Mouse (Mus musculus) ES-Bruce4 (cell line): ENCODE results near the gene Hoxc12. TPM values are rescaled to one million over a fixed set of nuclear protein-coding genes. Genes with fewer than 3 reads are reported as not detected.
A peak's percentile ranks its signal among the peaks of the same experiment; 100 is the strongest.

Experiments
- H3K27ac ChIP-seq: 2 replicates; pipeline ENCODE4 v1.5.1; 2012; ENCODE audit warnings: low read length, inconsistent platforms; ENCODE audit not compliant: insufficient read depth
- H3K27me3 ChIP-seq: 2 replicates; pipeline ENCODE4 v1.6.1; 2012; ENCODE audit warnings: mild to moderate bottlenecking, low read length, inconsistent platforms; ENCODE audit not compliant: control insufficient read depth, poor library complexity, insufficient read depth, severe bottlenecking
- H3K36me3 ChIP-seq: 2 replicates; pipeline ENCODE4 v1.6.1; 2012; ENCODE audit warnings: inconsistent platforms, mild to moderate bottlenecking, low read length, moderate library complexity; ENCODE audit not compliant: control insufficient read depth, poor library complexity, insufficient read depth, severe bottlenecking
- H3K4me1 ChIP-seq: one replicate; pipeline ENCODE4 v1.8.1; 2011; ENCODE audit warnings: low read length; ENCODE audit not compliant: control insufficient read depth, insufficient read depth
- H3K4me3 ChIP-seq: 2 replicates; pipeline ENCODE4 v1.5.1; 2011; ENCODE audit warnings: low read depth, mild to moderate bottlenecking, low read length
- H3K9ac ChIP-seq: 2 replicates; pipeline ENCODE4 v1.6.1; 2012; ENCODE audit warnings: low read depth, mild to moderate bottlenecking, inconsistent platforms; ENCODE audit not compliant: poor library complexity, severe bottlenecking
- H3K9me3 ChIP-seq: replicated peaks from 2 replicates; pipeline ENCODE4 v1.6.1; 2012; ENCODE audit warnings: mild to moderate bottlenecking, low read length, inconsistent platforms; ENCODE audit not compliant: control insufficient read depth, poor library complexity, insufficient read depth, severe bottlenecking
- CTCF ChIP-seq: IDR thresholded peaks from one replicate; pipeline ENCODE4 v1.8.1; 2011; ENCODE audit warnings: low read depth, low read length
- EP300 ChIP-seq: IDR thresholded peaks from 2 replicates; pipeline ENCODE4 v1.6.1; 2011; ENCODE audit warnings: low read depth, low read length; ENCODE audit not compliant: insufficient read depth
- POLR2A ChIP-seq: IDR thresholded peaks from one replicate; pipeline ENCODE4 v1.8.1; 2011; ENCODE audit warnings: low read length; ENCODE audit not compliant: insufficient read depth
- polyA plus RNA-seq: library from polyadenylated mRNA; stranded (reverse); fragments of >200 nt; gene quantifications from 2 replicates; pipeline ENCODE4 v1.2.4, GENCODE M21; 2011; ENCODE audit warnings: low read depth; ENCODE audit not compliant: missing spikeins, insufficient read depth, insufficient read length

Gene Hoxc12
- polyA plus RNA-seq, 1 experiment = not detected

GRCm38 (mm10) chr15:102972753-102973152 lies 36.2 kb downstream of the Hoxc12 start:
- H3K27ac ChIP-seq = no peak overlapping the region
- H3K27me3 ChIP-seq = peaks cover 48% of the 10 kb centered on the region
- H3K4me1 ChIP-seq = no peaks in the 10 kb centered on the region
- H3K36me3 ChIP-seq = no peaks in the 10 kb centered on the region
- no peak overlapping the region for H3K9ac ChIP-seq
- no peaks in the 10 kb centered on the region for H3K9me3 ChIP-seq
- H3K4me3 ChIP-seq = no peak overlapping the region
- no peak for TF ChIP-seq EP300
- TF ChIP-seq POLR2A = no peak
- TF ChIP-seq CTCF = no peak

- Histone ChIP-seq H3K4me1 (no peaks in the 10 kb centered on the region), H3K36me3 (no peaks in the 10 kb centered on the region), H3K27me3 (peaks cover 54% of the 10 kb centered on the region), H3K9ac (no peak overlapping the region), H3K4me3 (no peak overlapping the region), H3K9me3 (no peaks in the 10 kb centered on the region), H3K27ac (no peak overlapping the region)
- TF ChIP-seq POLR2A (no peak), EP300 (no peak), CTCF (no peak)
Observed at GRCm38 (mm10) chr15:102975034-102975433, 38.5 kb downstream of the Hoxc12 start.

DNA sequence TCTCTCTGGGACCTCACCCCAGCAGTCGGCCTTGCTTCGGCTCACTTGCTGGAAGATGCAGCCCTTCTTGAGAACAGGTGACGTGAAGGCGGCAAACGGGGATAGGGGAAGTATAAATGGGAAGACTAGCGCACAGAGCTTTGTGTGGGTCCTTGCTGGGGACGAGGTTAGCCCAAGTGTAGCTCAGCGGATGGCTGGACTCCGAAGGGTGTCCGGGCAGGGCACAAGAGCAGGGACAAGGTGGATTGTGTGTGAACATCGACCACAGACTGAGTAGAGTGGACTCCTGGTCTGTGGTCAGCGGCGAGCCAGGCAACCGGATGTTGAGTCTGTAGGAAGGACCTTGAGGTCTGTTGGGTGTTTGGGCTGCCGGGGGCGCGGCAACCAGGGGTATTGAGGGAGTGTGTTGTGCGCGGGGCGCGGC lies 39.1 kb downstream of the Hoxc12 start:
- H3K27ac ChIP-seq = no peak overlapping the region
- H3K27me3 ChIP-seq = peaks cover 53% of the 10 kb centered on the region
- no peaks in the 10 kb centered on the region for H3K4me1 ChIP-seq
- no peaks in the 10 kb centered on the region for H3K9me3 ChIP-seq
- no peak overlapping the region for H3K9ac ChIP-seq
- H3K4me3 ChIP-seq = peak overlapping the region; percentile 8
- no peaks in the 10 kb centered on the region for H3K36me3 ChIP-seq
- TF ChIP-seq CTCF (no peak), EP300 (no peak), POLR2A (no peak)

DNA sequence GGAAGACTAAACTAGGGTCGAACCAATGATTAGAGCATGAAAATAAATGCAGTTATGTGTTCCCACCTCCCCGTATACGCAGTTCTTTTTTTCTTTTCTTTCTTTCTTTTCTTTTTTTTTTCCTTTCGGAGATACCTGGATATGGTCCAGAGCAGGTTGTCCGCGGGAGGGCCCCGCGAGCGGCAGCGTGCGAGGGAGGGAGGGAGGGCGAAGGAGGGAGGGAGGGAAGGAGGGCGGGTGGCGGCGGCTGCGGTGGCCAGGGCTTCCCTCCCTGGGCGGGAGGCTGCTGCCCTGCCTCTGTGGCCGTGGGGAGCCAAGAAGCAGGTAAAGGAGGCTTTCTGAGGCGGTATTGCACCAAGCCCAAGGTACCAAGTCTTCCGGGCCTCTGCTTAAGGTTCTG lies 39.6 kb downstream of the Hoxc12 start, which contains the start of gene Hoxc9:
Gene Hoxc9, plus strand, starts transcription at position 269 of the 400 bp plus-strand sequence.
- H3K4me1 ChIP-seq = no peaks in the 10 kb centered on the region
- H3K27me3 ChIP-seq = peaks cover 54% of the 10 kb centered on the region
- no peak within 1 kb of the TSS for H3K27ac ChIP-seq
- no peak for TF ChIP-seq CTCF
- no peak for TF ChIP-seq POLR2A
- TF ChIP-seq EP300 = no peak
- H3K9me3 ChIP-seq = no peaks in the 10 kb centered on the region
- no peaks in the 10 kb centered on the region for H3K36me3 ChIP-seq
- H3K4me3 ChIP-seq = peak within 1 kb of the TSS; percentile 17
- no peak within 1 kb of the TSS for H3K9ac ChIP-seq

DNA sequence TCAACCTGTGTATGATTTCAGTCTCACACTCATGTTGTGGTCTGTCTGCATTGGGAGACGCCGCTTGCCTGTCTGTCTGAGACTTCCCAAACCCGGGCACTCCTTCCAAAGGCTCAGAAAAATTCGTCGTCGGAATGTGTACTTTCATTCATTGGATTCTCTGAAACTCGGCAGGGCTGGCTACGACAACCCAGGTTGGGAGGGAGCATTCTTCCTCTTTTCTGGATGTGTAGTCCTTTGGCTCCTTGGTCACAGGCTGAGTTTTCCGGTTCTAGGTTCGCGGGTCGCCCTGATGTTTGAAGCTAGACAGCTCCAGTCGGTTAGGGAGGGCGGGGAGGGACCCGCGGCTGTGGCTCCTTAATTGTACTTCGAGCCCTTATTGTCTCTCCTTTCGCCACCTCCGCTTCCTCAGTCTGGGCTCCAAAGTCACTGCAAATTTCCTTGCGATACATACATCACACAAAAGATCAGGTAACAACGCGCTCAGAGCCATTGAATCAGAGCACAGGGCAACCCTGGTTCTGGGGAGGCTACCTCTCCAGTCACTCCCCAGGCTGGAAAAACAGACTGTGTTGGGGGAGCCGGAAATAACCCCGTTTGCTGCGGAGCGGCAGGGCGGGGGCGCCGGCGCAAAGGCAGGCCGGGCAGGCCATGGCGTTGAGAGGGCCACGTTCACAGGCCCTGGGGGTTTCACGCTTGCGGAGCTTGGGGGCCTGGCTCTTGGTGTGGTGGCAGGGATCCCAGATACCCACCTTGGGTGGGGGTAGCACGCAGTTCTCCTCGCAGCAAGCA lies 40.3 kb downstream of the Hoxc12 start:
- H3K4me3 ChIP-seq = peak overlapping the region; percentile 17
- H3K9me3 ChIP-seq = no peaks in the 10 kb centered on the region
- H3K4me1 ChIP-seq = no peaks in the 10 kb centered on the region
- no peak overlapping the region for H3K9ac ChIP-seq
- H3K36me3 ChIP-seq = no peaks in the 10 kb centered on the region
- no peak overlapping the region for H3K27ac ChIP-seq
- TF ChIP-seq POLR2A (no peak), CTCF (no peak), EP300 (no peak)
- peaks cover 57% of the 10 kb centered on the region for H3K27me3 ChIP-seq

DNA sequence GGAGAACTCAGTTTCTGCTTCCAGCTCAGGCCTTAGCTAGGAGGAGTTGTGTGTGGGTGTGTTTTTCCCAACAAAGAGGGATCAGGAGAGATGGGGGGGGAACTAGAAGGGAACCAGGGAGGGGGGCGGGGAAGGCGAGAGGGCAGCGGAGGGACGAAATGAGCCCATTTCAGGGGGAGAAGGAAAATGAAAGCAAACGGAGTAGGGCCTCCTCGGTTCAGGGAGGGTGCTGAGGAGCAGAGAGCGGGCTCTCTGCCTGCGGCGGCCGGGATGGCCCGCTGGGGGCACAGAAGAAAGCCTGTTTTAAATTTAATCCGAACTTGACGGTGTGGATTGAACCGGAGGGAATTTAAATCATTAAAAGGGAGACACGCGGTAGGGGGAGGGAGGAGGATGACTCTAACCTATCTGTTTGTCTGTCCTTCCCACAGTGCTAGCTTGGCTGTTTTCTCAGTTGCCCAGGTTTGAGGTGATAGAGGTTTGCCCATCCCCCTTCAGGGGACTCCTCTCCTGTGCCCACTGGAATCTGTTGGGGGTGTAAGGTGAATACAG lies 40.9 kb downstream of the Hoxc12 start:
- Histone ChIP-seq H3K36me3 (no peaks in the 10 kb centered on the region), H3K9ac (no peak overlapping the region), H3K27me3 (peaks cover 62% of the 10 kb centered on the region), H3K27ac (no peak overlapping the region), H3K4me3 (no peak overlapping the region), H3K9me3 (no peaks in the 10 kb centered on the region), H3K4me1 (no peaks in the 10 kb centered on the region)
- TF ChIP-seq CTCF (no peak), POLR2A (no peak), EP300 (no peak)
